Mouse (Mus musculus) layer of hippocampus, adult 18-20 months (tissue): ENCODE data around the gene Smox. TPM values are rescaled to one million over a fixed set of nuclear protein-coding genes. Genes with fewer than 3 reads are reported as not detected.

Source experiments
- DNase-seq, 2 experiments: peaks; one replicate each; pipeline ENCODE4 v3.0.0; 2022; ENCODE audit warnings: low spot score in 2 of 2
- total RNA-seq, 2 experiments: library from RNA; stranded (reverse); gene quantifications; 2 replicates each; pipeline ENCODE4 v1.2.3; 2021

The Smox gene
- total RNA-seq, 2 experiments from 2014 or later, result 77.1 to 86.9 TPM

- peak in 1 of 2 experiments; percentile 81 for DNase-seq
Measured at GRCm38 (mm10) chr2:131509671-131510313, 18.5 kb downstream of the Smox start.

DNA sequence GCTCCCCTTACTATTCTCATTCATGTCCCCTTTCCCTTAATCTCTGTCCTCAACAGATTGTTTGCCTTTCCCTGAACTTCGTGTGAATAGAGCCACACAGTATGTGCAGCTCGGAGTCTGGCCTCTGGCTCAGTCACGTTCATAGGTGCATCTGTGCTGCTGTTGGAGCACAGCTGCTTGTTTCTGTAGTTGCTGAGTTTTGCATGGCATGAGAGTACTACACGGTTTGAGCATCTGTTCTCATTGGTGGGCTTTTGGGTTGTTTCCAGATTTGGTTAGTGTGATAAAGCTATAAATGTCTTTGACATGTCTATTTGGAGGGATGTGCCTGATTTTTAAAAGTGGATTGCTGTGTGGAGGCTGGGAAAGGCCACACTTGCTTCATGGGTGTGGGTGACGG lies 19.2 kb downstream of the Smox start:
- no peak for DNase-seq

DNA sequence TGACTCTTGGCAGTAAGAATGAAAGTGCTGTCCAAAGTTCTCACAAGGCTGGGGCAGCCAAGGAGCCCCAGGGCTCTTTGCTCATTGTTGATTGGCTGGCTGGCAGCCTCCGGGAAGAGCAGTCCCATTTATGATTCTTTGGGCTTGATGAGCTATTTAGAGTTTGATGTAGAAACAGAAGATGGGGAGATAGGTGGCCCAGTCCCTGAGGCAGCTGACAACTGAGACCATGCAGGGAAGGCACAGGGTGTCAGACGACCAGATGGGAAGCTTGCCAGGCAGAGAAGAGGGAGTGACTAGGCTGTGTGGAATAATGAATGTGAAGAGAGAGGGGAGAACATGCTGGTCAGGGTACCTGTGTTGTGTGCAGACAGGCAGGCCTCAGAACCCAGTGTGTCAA lies 22.2 kb downstream of the Smox start:
- DNase-seq, result no peak

- no peak for DNase-seq
Measured at GRCm38 (mm10) chr2:131514055-131514621, 22.8 kb downstream of the Smox start.

DNA sequence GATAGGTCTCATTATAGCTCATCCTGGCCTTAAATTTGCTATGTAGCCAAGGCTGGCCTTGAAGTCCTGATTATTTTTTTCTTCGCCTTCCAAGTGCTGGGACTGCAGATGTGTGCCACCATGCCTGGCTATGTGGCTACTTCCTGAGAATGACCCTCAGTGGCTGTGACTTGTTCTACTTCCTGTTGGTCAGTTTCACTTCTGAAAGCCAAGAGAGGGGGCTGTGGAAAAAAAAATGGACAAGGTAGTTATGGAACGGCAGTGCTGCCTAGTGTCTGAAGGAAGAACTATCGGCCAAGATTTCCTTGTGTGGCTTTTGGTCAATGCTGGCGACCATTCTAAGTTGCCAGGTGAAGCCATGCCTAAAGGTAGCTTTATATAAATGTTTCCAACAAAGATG lies 26.3 kb downstream of the Smox start:
- no peak for DNase-seq

DNA sequence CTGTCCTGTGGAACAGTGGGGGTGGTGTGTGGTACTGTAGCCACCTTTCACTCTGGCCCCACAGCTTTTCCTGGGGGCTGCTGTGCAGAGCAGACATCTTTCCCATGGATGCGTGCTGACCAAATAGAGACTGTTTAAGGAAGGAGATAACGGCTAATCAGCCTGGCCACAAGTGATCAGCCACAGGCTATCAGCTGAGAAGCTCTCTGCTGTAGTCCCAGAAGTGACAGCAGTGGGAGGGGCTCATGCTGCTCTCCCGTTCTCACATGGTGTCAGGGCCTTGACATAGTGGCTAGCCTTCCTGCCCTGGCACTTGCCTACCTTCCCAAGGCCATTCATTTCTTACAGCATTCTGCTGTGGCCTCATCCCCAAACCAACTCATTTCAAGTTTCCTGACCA lies 27.5 kb downstream of the Smox start:
- DNase-seq, result no peak

- DNase-seq, result no peak
Measured at GRCm38 (mm10) chr2:131520743-131521142, 29.4 kb downstream of the Smox start.

DNA sequence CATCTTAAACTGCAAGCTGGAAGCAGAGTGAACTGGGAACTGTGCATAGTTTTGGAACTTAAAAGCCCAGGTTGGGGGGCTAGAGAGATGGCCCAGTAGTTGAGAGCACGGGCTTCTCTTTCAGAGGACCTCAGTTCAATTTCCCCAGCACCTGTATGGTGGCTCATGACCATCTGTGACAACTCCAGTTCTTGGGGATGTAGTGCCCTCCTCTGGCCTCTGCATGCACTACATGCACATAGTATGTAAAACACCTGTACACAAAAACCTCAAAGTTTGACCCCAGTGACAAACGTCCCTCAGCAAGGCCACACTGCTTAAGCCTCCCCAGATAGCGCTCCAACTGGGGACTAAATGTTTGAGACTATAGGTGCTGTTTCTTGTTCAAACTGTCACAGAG lies 35.8 kb downstream of the Smox start:
- DNase-seq, result no peak

DNA sequence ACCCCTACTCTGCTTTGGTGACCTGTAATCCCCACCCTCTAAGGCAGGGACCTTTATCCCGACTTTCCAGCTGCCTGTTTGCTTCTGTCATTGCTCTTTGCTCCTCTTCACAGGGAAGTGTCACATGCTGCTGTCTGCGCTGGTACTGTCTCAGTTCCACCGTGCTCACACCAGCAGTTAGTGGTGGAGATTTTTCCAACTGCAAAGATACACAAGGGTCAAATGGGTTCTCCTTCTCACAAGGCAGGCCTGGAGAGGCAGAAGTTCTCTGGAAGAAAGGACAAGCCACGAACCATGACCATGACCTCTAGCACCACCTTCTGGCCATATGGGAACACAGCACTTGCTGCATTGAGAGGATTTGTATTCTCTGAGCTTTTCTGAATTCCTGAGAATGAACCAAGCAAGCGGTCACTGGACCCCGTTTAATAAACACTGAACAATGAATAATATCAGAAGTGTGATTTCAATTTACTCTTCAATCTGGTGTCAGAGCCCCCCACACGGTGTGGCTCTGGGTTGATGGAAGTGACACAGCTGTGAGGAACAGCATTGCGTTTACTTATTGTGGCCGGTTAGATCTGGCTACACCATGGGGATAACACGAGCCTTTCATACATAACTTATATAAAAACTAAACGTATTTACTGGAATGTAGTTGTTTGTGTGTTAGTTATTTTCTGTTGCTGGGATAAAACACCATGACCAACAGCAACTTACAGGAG lies 38.8 kb downstream of the Smox start:
- peak in 1 of 2 experiments; percentile 84 for DNase-seq

GRCm38 (mm10) chr2:131530623-131531008 lies 39.3 kb downstream of the Smox start:
- DNase-seq, result peak in 1 of 2 experiments; percentile 74

DNA sequence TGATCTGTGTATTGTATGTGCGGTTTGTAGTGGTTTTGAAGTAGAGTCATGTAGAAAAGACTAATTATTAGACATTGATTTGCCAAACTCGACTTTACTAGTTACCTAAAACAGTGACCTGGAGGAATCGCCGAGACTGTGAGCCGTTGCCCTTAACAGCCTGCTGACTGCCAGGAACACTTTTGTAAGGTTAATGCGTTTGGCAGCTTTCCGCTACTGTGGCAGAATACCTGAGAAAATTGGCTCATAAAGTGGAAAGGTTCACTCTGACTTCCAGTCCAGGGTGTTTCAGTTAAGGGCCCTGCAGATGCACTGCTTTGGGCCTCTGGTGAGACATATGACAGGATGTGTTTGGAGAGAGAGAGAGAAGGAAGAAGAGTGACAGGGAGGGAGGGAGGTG lies 40.0 kb downstream of the Smox start:
- no peak for DNase-seq

- no peak for DNase-seq
Measured at GRCm38 (mm10) chr2:131535168-131535567, 43.9 kb downstream of the Smox start.

DNA sequence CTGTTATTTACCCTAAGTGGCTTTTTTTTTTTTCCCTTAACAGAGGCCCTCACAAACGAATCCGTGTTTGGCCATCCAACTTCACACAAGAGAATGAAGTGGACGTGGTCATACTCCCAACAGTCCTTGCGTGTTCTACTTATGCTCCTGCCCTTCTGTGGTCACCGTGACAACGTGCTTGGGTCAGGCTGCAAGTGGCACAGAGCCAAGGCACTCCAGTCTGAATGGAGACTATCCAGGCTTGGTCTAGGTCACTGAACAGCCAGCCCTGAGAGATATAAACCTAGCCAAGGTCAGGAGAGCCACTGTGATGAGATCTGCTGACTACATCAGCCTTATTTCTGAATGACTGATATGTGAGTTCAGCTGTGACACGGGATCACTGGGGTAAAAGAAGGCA lies 47.0 kb downstream of the Smox start:
- no peak for DNase-seq

- no peak for DNase-seq
Measured at GRCm38 (mm10) chr2:131539780-131540179, 48.5 kb downstream of the Smox start.

DNA sequence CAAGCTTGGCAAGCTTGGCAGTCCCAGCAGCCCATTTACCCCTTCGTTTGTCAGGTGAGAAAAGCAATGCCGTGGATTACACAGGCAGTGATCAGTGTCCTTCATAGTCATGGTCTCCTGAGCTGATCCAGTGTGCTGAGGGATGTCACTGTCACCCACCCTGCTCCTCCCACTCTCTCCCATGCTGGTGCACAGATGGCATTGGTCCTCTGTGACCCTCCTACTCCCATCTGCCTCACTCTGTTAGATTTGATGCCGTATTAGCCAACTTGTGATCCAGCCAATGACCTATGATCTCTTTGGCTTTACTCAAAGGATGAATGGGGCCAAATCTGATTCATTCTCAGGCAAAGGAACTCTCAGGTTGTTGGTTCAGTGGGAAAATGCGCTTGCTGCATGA lies 50.4 kb downstream of the Smox start:
- DNase-seq, result peak in 1 of 2 experiments; percentile 65

- no peak for DNase-seq
Measured at GRCm38 (mm10) chr2:131542531-131542930, 51.2 kb downstream of the Smox start.

DNA sequence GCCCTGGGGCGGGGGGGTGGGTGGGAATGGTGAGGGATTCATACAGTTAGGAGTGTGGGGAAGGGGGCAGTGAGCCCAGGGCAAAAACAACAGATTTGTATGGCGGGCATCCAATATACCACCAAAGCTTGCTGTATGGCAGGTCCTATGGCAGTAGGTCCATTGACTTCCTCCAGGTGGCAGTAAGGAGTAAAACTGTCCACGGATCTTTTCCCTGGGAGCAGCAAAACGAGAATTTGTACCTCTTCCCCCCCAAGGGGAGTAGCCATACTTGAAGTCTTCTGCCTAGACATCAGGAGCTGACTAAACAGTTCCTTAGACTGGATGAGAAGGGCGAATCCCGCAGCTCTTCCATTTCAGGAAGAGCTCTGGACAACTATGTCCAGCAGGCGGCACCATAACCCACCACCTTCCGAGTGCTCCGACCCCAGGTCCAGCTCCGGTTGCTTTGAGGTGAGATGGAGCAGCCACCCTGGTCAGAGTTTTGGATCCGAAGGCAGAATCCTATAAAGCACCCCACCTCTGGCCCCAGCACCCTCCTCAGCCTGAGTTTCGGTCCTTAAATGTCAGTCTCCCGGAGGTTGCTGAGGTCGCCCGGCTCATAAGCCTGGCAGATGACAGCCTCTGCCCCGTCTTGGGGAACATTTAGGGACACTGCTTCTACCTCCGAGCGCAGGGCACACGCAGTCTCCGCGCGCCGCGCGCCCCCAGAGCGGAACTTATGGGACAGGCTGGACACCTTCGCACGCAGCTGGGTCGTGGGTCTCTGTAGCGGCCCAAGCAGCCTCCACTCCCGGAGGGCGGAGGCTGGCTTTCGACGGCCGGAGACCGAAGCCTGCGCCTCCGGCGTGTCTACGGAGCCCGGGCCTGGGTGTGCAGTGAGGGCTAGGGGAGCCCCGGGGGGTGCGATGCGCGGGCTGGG lies 54.4 kb downstream of the Smox start:
- peak in 1 of 2 experiments; percentile 63 for DNase-seq

DNA sequence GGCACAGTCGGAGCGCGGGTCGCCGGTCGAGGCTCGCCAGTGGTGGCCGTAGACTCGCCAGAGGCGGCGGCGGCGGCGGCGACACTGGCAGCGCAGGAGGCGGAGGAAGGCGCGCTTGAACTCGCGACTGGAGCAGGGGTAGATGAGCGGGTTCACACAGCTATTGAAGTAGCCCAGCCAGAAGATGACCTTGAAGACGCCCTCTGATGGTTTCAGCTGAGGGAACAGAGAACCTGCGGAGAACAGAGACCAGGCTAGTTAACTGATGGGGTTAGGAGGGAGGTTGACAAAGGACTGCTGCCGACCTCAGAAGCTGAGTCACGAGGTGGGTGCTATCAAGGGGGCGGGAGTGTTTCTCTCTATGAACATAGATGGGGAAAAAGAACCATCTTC lies 55.0 kb downstream of the Smox start:
- no peak for DNase-seq

- peak in 1 of 2 experiments; percentile 50 for DNase-seq
Measured at GRCm38 (mm10) chr2:131546745-131547408, 55.6 kb downstream of the Smox start.

DNA sequence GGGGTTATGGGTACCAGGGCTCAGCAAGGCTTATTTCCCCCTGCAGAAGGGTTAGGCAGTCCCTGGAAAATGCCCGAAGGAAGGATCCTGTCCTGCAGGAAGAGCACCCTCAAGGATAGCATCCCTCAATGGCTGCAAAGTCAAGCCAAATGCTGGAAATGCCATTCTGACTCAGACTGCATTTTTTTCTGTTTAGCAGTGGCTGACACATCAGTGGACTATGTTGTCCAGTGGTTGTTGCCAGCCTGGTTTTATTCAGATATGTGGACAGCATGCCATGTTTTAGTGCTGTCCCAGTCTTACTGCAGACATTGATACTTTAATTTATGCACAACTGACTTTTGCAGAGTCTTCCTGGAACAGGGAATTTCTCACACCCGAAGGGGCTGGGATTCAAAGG lies 57.0 kb downstream of the Smox start:
- no peak for DNase-seq

DNA sequence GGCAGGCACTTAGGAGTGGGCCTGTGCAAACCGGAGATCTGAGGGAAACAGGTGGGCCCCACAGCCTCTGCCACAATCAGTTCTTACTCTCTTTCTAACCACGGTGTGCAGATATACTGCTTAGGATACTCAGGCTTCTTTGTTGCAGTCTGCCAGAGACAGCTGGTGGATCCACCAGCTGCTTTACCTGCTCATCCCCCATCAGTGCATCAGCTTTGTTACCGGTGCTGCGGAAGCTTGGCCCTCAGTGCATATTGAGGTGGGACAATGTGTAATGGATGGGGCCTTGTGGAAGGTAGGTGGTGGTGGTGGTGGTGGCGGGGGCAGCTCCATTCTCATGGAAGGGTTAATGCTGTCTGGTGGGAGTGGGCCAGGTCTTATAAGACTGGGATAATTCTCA lies 57.8 kb downstream of the Smox start:
- no peak for DNase-seq
